Mouse (Mus musculus) hindbrain, embryonic 16.5 days (tissue): ENCODE measurements at regions not wholly inside any gene's neighbourhood (a gene's known extent, or its start where the extent isn't known, plus 50 kb on each side); places are given as distances from the start of the nearest gene placed in this dataset.
A peak's percentile ranks its signal among the peaks of the same experiment; 100 is the strongest.

ENCODE experiments used
- ATAC-seq: fragments of 200-750 bp; cut with Nextera tagmentation; 2 replicates; pipeline ENCODE4 v1.8.0; 2017; ENCODE audit warnings: moderate TSS enrichment, moderate library complexity
- H3K27ac ChIP-seq: fragments of 300-500 bp; sonication (generic); 2 replicates; pipeline ENCODE4 v1.5.1; 2014; ENCODE audit warnings: low read depth, mild to moderate bottlenecking, control low read depth, low read length, moderate library complexity
- H3K27me3 ChIP-seq: fragments of 300-500 bp; sonication (generic); replicated peaks from 2 replicates; pipeline ENCODE4 v1.6.1; 2014; ENCODE audit warnings: low read length; ENCODE audit not compliant: control insufficient read depth, insufficient read depth
- H3K36me3 ChIP-seq: fragments of 300-500 bp; sonication (generic); 2 replicates; pipeline ENCODE4 v1.6.1; 2014; ENCODE audit warnings: mild to moderate bottlenecking, low read length, moderate library complexity, mixed read lengths; ENCODE audit not compliant: control insufficient read depth, insufficient read depth
- H3K4me1 ChIP-seq: fragments of 300-500 bp; sonication (generic); 2 replicates; pipeline ENCODE4 v1.6.1; 2014; ENCODE audit warnings: low read depth, low read length; ENCODE audit not compliant: control insufficient read depth, insufficient read depth
- H3K4me2 ChIP-seq: fragments of 300-500 bp; sonication (generic); 2 replicates; pipeline ENCODE4 v1.6.1; 2014; ENCODE audit warnings: mild to moderate bottlenecking, low read length, control low read depth, moderate library complexity
- H3K4me3 ChIP-seq: fragments of 300-500 bp; sonication (generic); 2 replicates; pipeline ENCODE4 v1.5.1; 2014; ENCODE audit warnings: mild to moderate bottlenecking, low read length, control low read depth, moderate library complexity
- H3K9ac ChIP-seq: fragments of 300-500 bp; sonication (generic); 2 replicates; pipeline ENCODE4 v1.6.1; 2014; ENCODE audit warnings: low read depth, mild to moderate bottlenecking, control low read depth, low read length, moderate library complexity
- H3K9me3 ChIP-seq: fragments of 300-500 bp; sonication (generic); 2 replicates; pipeline ENCODE4 v1.6.1; 2014; ENCODE audit warnings: mild to moderate bottlenecking, low read length, moderate library complexity; ENCODE audit not compliant: control insufficient read depth
- WGBS: fragments of 180-500 bp; shearing (Covaris S2); extraction: QIAGEN DNeasy Blood & Tissue Kit; methylation state at CpG from one replicate; pipeline ENCODE4 v1.1.7; 2014; 5-methylcytosine and 5-hydroxymethylcytosine counted together

DNA sequence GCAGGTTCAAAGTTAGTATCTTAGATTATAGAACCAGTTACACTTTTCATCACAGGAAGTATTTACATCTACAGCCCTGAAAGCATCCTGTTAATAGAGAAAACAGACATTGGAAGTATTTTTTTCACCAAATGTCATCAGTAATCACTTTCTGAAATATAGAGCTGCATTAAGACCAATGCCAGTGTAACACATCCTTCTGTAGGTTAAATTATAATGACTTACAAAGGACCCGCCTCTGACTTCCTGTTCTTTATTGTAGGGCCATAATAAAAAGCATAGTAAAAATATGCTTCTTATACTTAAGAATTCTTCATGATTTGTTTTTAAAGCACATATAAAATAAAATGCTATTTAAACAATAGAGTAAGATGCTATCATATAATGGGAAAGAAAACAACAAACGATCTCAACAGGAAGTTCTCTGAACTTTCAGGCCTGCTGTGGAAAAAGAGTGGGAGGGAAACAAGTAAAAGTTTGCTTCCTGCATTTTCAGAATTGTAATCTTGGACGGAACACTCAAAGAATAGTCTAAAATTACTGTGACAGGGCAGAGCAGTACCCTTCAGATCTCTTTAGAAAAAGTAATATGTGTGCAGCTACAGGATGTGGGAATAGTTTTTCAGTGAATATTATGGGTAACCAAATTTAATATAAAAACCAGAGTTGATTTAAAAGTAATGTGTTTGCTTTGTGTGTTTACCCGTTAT is 116.0 kb upstream of the Dock10 start:
- H3K9me3 ChIP-seq, result no peaks in the 10 kb centered on the region
- H3K36me3 ChIP-seq, result no peaks in the 10 kb centered on the region
- H3K4me2 ChIP-seq, result no peak overlapping the region
- no peak overlapping the region for H3K4me3 ChIP-seq
- H3K27ac ChIP-seq, result no peak overlapping the region
- H3K4me1 ChIP-seq, result no peaks in the 10 kb centered on the region
- ATAC-seq, result no peak
- WGBS, result 82% methylated on average over 4 of the region's 4 CpGs
- no peaks in the 10 kb centered on the region for H3K27me3 ChIP-seq
- H3K9ac ChIP-seq, result no peak overlapping the region

DNA sequence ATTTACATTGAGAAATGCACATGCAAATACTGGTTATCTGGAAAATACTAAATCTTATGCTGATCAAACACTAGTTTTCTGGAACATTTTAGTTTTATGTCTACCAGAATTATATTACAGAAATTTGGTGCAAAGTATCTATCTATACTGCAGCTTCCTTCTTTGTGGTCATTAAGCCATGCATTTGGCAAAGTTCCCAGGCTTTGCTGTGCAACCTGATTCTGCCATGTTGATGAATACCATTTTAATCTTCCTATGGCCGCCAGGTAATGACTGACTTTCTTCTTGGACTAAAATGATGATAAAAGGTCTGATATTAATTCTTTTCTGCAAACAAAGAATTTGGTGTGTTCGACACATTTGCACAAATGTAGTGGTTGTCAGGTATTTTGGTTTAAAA is 115.3 kb upstream of the Dock10 start:
- Histone ChIP-seq H3K9me3 (no peaks in the 10 kb centered on the region), H3K27ac (no peak overlapping the region), H3K4me1 (no peaks in the 10 kb centered on the region), H3K27me3 (no peaks in the 10 kb centered on the region), H3K36me3 (no peaks in the 10 kb centered on the region), H3K4me2 (no peak overlapping the region), H3K4me3 (no peak overlapping the region), H3K9ac (no peak overlapping the region)
- 76% methylated on average over 2 of the region's 2 CpGs for WGBS
- no peak for ATAC-seq

DNA sequence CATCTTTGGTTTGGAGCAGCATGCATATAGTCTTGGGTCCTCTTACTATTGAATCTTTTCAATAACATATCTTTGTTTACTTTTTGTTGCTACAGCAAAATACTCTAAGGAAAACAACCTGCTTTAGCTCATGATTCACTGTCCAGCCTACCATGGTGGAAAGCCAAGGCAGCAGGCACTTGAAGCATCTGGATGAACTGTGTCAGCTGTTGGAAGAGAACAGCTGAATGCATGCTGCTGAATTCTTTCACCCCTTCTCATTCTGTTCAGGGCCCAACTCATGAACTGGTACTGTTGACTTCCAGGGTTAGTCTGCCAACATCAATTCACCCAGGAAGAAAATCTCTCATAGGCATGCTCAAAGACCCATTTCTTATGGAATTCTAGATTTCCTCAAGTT is 110.5 kb upstream of the Dock10 start:
- Histone ChIP-seq H3K27ac (no peak overlapping the region), H3K9me3 (no peaks in the 10 kb centered on the region), H3K4me3 (no peak overlapping the region), H3K4me2 (no peak overlapping the region), H3K4me1 (no peaks in the 10 kb centered on the region), H3K36me3 (no peaks in the 10 kb centered on the region), H3K9ac (no peak overlapping the region), H3K27me3 (no peaks in the 10 kb centered on the region)
- ATAC-seq, result no peak

DNA sequence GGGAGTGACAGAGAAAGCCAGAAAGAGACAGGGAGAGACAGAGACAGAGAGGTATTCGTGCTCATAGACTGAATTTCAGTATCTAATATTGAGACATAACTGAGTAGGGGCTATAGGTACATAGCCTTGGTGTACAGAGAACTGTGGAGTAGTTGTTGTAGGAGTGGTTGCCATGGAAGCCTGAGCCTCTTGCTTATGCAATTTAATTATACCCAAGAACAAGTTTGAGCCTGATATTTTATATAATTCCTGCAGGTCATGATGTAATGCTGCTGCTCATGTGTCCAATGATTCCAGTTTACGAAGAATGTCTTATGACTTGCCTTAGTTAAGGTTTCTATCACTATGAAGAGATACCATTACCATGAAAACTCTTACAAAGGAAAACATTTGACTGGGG is 98.7 kb upstream of the Dock10 start:
- H3K36me3 ChIP-seq, result no peaks in the 10 kb centered on the region
- H3K27ac ChIP-seq, result no peak overlapping the region
- no peak for ATAC-seq
- H3K4me1 ChIP-seq, result peaks cover 5% of the 10 kb centered on the region; the same call in 1 of the 2 replicates
- 79% methylated on average over 2 of the region's 2 CpGs for WGBS
- H3K4me3 ChIP-seq, result no peak overlapping the region
- no peak overlapping the region for H3K9ac ChIP-seq
- H3K9me3 ChIP-seq, result no peaks in the 10 kb centered on the region
- H3K4me2 ChIP-seq, result no peak overlapping the region
- no peaks in the 10 kb centered on the region for H3K27me3 ChIP-seq

DNA sequence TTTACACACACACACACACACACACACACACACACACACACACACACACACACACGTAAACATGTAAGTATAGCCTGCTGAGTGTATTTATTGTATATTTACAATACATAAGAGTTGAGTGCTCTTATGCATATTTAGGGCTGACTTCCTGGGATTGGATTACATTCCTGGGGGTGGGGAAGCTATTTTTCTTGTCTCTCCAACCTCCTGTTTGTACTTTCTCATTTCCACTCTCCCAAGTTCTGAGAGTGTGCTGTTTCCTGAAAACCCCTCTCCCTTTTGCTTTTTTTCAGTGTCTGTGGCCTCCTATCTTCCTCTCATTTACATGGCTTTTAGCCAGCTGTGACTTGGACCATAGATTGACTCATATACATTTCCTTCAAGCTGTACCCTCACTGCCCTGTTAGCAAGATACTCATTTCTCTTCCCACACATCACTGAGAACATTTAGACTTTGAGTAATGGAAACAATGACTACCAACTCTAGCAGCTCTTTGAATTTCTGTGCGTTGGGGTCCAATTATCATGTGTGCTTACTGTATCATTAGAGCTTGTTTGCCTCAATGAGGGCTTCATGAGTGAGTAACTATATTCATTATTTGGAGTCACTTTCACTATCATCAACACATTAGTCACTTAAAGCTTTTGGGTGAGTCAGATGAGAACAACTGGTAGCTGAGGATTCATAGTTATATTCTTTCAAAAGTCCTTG is 96.8 kb upstream of the Dock10 start:
- no peak overlapping the region for H3K4me2 ChIP-seq
- H3K4me3 ChIP-seq, result no peak overlapping the region
- H3K9me3 ChIP-seq, result no peaks in the 10 kb centered on the region
- no peaks in the 10 kb centered on the region for H3K36me3 ChIP-seq
- WGBS, result 68% methylated on average over 2 of the region's 2 CpGs
- no peak for ATAC-seq
- H3K4me1 ChIP-seq, result peaks cover 5% of the 10 kb centered on the region; the same call in 1 of the 2 replicates
- no peak overlapping the region for H3K9ac ChIP-seq
- H3K27ac ChIP-seq, result no peak overlapping the region
- H3K27me3 ChIP-seq, result no peaks in the 10 kb centered on the region

DNA sequence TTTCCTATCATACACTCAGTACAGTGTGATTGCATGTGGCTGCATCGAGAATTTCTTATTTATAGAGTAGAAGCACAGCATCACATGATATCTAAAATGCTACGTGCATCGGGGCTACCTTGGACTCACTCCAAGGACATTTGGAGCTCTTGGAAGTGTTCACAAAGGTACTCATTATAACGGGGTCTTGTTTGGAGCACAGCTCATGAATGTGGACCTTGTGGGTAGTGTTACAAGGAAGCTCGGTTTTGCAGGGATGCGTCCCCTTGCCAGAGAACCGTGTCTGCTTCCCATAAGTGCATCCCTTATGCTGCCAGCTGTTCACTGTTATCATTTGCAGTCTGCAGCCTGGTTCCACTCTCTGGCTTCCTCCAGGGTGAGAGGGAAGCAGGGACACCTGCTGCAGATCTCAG is 96.0 kb upstream of the Dock10 start:
- 0 out of 2 replicates have a peak overlapping the region, but pooled peaks have one; percentile 29 for H3K27ac ChIP-seq
- H3K36me3 ChIP-seq, result no peaks in the 10 kb centered on the region
- ATAC-seq, result peak; percentile 93
- no peak overlapping the region for H3K4me3 ChIP-seq
- no peaks in the 10 kb centered on the region for H3K27me3 ChIP-seq
- H3K4me1 ChIP-seq, result peaks cover 5% of the 10 kb centered on the region; the same call in 1 of the 2 replicates
- WGBS, result 39% methylated on average over 7 of the region's 7 CpGs
- H3K9ac ChIP-seq, result no peak overlapping the region
- no peaks in the 10 kb centered on the region for H3K9me3 ChIP-seq
- peak overlapping the region; percentile 36 for H3K4me2 ChIP-seq

DNA sequence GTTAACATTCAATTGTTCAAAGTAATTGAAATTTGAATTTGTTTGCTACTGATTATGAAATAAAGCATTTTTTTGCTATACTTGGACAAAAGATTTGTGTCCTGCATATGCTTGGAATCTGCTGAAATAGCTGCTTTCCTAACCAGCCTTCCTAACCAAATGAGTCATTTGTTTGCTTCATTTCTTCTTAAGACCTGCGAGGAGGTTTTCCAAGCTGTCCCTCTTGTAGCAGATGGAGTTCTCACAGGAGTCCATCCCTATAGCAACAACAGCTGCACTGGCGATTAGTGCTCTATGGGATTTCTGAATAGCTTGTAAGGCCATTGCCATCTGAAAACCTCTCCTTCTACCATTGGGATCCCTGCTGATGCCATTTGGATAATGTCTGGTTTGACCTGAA is 94.4 kb upstream of the Dock10 start:
- no peak overlapping the region for H3K9ac ChIP-seq
- H3K4me1 ChIP-seq, result peaks cover 5% of the 10 kb centered on the region; the same call in 1 of the 2 replicates
- no peaks in the 10 kb centered on the region for H3K27me3 ChIP-seq
- H3K36me3 ChIP-seq, result no peaks in the 10 kb centered on the region
- peak; percentile 73; the same call in 1 of the 2 replicates for ATAC-seq
- 41% methylated on average over 2 of the region's 2 CpGs for WGBS
- no peaks in the 10 kb centered on the region for H3K9me3 ChIP-seq
- H3K27ac ChIP-seq, result no peak overlapping the region
- no peak overlapping the region for H3K4me2 ChIP-seq
- no peak overlapping the region for H3K4me3 ChIP-seq

DNA sequence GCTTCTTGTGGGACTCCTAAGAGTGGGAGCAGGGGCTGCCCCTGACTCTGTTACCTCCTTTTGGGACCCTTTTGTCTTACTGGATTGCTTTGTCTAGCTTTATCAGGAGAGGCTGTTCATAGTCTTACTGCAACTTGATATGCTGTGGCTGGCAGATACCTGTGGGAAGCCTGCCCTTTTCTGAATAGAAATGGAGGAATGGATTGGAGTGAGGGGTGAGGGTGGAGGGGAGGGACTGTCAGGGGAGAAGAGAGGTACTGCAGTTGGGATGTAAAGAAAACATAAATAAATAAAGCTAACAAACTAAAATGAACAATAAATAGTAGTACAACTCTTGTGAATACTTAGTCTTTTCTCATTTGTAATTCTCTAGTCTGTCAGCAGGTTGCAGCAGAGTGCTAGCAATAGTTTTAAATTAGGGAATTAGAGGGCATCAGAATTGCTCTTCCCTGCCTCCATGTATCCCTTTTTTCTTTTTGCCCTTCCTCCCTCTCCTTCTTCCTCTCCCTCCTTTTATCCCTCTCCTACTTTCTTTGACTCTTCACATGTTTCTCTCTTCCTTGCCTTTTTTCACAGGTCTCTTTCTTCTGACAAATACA is 72.0 kb upstream of the Dock10 start:
- Histone ChIP-seq H3K4me1 (no peaks in the 10 kb centered on the region), H3K27ac (no peak overlapping the region), H3K9me3 (no peaks in the 10 kb centered on the region), H3K9ac (no peak overlapping the region), H3K4me2 (no peak overlapping the region), H3K36me3 (no peaks in the 10 kb centered on the region), H3K4me3 (no peak overlapping the region), H3K27me3 (no peaks in the 10 kb centered on the region)
- peak; percentile 45; the same call in 1 of the 2 replicates for ATAC-seq

DNA sequence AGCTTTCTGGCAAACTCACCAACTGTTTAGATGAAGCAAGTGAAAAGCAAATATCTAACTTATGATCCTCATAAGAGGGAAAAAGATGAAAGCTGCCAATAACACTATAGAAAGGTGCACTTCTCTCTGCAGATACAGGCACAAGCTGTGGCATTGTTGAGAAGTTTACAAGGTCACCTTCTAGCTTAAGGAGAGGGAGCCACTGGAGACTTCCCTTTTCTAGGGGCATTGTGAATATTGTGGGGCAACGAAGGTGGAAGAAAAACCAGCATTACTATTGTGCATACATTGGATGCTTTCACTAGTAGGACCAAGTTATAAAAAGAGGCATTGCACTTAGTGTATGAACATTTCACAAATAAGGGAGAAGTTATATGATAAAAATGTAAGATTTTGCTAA is 68.1 kb upstream of the Dock10 start:
- Histone ChIP-seq H3K4me1 (peaks cover 6% of the 10 kb centered on the region; the same call in 1 of the 2 replicates), H3K27me3 (no peaks in the 10 kb centered on the region), H3K4me2 (no peak overlapping the region), H3K36me3 (no peaks in the 10 kb centered on the region), H3K27ac (no peak overlapping the region), H3K4me3 (no peak overlapping the region), H3K9me3 (no peaks in the 10 kb centered on the region), H3K9ac (no peak overlapping the region)
- WGBS, result 93% methylated on average over 1 of the region's 1 CpGs
- ATAC-seq, result no peak
